Mouse (Mus musculus) small intestine, adult 2 months (tissue): ENCODE results near the gene Wnt11. TPM values are rescaled to one million over a fixed set of nuclear protein-coding genes. Genes with fewer than 3 reads are reported as not detected.

Experiments used
- H3K27ac ChIP-seq: fragments of 200-500 bp; 2 replicates; pipeline ENCODE4 v1.5.1; 2012; ENCODE audit warnings: low read depth, low read length, control low read depth, inconsistent platforms; ENCODE audit not compliant: insufficient read depth
- H3K27me3 ChIP-seq: fragments of 200-500 bp; 2 replicates; pipeline ENCODE4 v1.6.1; 2012; ENCODE audit warnings: mild to moderate bottlenecking, moderate library complexity, low read length, inconsistent platforms; ENCODE audit not compliant: control insufficient read depth, insufficient read depth
- H3K36me3 ChIP-seq: fragments of 200-500 bp; 2 replicates; pipeline ENCODE4 v1.6.1; 2012; ENCODE audit warnings: mild to moderate bottlenecking, low read length, control low read depth, inconsistent platforms; ENCODE audit not compliant: control insufficient read depth, insufficient read depth
- H3K4me1 ChIP-seq: fragments of 200-500 bp; 2 replicates; pipeline ENCODE4 v1.6.1; 2012; ENCODE audit warnings: low read length, inconsistent platforms, mixed read lengths; ENCODE audit not compliant: control insufficient read depth, insufficient read depth, insufficient read length
- H3K4me3 ChIP-seq: fragments of 200-500 bp; 2 replicates; pipeline ENCODE4 v1.5.1; 2012; ENCODE audit warnings: low read depth, mild to moderate bottlenecking, control low read depth, inconsistent platforms, low read length, moderate library complexity
- CTCF ChIP-seq: fragments of 200-500 bp; IDR thresholded peaks from 2 replicates; pipeline ENCODE4 v1.5.1; 2012; ENCODE audit warnings: low read depth, mild to moderate bottlenecking, control low read depth, inconsistent platforms, low read length, moderate library complexity, mixed read lengths; ENCODE audit not compliant: insufficient replicate concordance, insufficient read length; ENCODE audit errors: extremely low read depth
- POLR2A ChIP-seq: fragments of 200-500 bp; IDR thresholded peaks from 2 replicates; pipeline ENCODE4 v1.6.1; 2012; ENCODE audit warnings: low read depth, mild to moderate bottlenecking, control low read depth, inconsistent platforms, low read length, moderate library complexity
- WGBS: fragments of 180-500 bp; shearing (Covaris S2); methylation state at CpG from one replicate; pipeline ENCODE4 v1.1.7; 2018; 5-methylcytosine and 5-hydroxymethylcytosine counted together
- polyA plus RNA-seq: library from polyadenylated mRNA; depleted of rRNA; stranded (reverse); fragments of >200 nt; gene quantifications from 2 replicates; pipeline ENCODE4 v1.2.3, GENCODE M21; 2012

Gene Wnt11
- polyA plus RNA-seq, 1 experiment = 2.8 TPM

- no peaks in the 10 kb centered on the region for H3K27me3 ChIP-seq
- 63% methylated on average over 3 of the region's 3 CpGs for WGBS
- H3K4me1 ChIP-seq = no peaks in the 10 kb centered on the region
- no peak overlapping the region for H3K27ac ChIP-seq
- TF ChIP-seq CTCF (no peak), POLR2A (no peak)
- H3K36me3 ChIP-seq = no peaks in the 10 kb centered on the region
- H3K4me3 ChIP-seq = no peak overlapping the region
Observed at GRCm38 (mm10) chr7:98806961-98807360, 28.0 kb upstream of the Wnt11 start.

GRCm38 (mm10) chr7:98809372-98809771, 25.5 kb upstream of the Wnt11 start:
- Histone ChIP-seq H3K4me3 (no peak overlapping the region), H3K36me3 (no peaks in the 10 kb centered on the region), H3K27me3 (no peaks in the 10 kb centered on the region), H3K27ac (peak overlapping the region; percentile 21; the same call in 1 of the 2 replicates), H3K4me1 (no peaks in the 10 kb centered on the region)
- 67% methylated on average over 6 of the region's 6 CpGs for WGBS
- no peak for TF ChIP-seq POLR2A
- TF ChIP-seq CTCF = no peak

- Histone ChIP-seq H3K4me3 (no peak overlapping the region), H3K27me3 (no peaks in the 10 kb centered on the region), H3K27ac (no peak overlapping the region), H3K36me3 (no peaks in the 10 kb centered on the region), H3K4me1 (no peaks in the 10 kb centered on the region)
- WGBS = 91% methylated on average over 2 of the region's 2 CpGs
- TF ChIP-seq CTCF (no peak), POLR2A (no peak)
Observed at GRCm38 (mm10) chr7:98810619-98811018, 24.3 kb upstream of the Wnt11 start.

- no peaks in the 10 kb centered on the region for H3K27me3 ChIP-seq
- H3K4me1 ChIP-seq = peaks cover 4% of the 10 kb centered on the region; the same call in 1 of the 2 replicates
- H3K36me3 ChIP-seq = no peaks in the 10 kb centered on the region
- no peak overlapping the region for H3K4me3 ChIP-seq
- 97% methylated on average over 1 of the region's 1 CpGs for WGBS
- TF ChIP-seq POLR2A (no peak), CTCF (no peak)
- no peak overlapping the region for H3K27ac ChIP-seq
Observed at GRCm38 (mm10) chr7:98820501-98820900, 14.4 kb upstream of the Wnt11 start.

- WGBS = 88% methylated on average over 6 of the region's 6 CpGs
- no peak overlapping the region for H3K4me3 ChIP-seq
- H3K4me1 ChIP-seq = no peaks in the 10 kb centered on the region
Observed at GRCm38 (mm10) chr7:98822881-98823280, 12.0 kb upstream of the Wnt11 start.

GRCm38 (mm10) chr7:98823896-98824822, 10.8 kb upstream of the Wnt11 start:
- Histone ChIP-seq H3K36me3 (no peaks in the 10 kb centered on the region), H3K4me3 (no peak overlapping the region), H3K27ac (no peak overlapping the region), H3K27me3 (no peaks in the 10 kb centered on the region), H3K4me1 (no peaks in the 10 kb centered on the region)
- WGBS = 82% methylated on average over 15 of the region's 15 CpGs
- no peak for TF ChIP-seq POLR2A
- no peak for TF ChIP-seq CTCF

More at GRCm38 (mm10) chr7:98822881-98823280, 12.0 kb upstream of the Wnt11 start:
- Histone ChIP-seq H3K27ac (no peak overlapping the region), H3K36me3 (no peaks in the 10 kb centered on the region), H3K27me3 (no peaks in the 10 kb centered on the region)
- TF ChIP-seq CTCF (no peak), POLR2A (no peak)

- no peaks in the 10 kb centered on the region for H3K4me1 ChIP-seq
- WGBS = 69% methylated on average over 3 of the region's 3 CpGs
Observed at GRCm38 (mm10) chr7:98828052-98828451, 6.9 kb upstream of the Wnt11 start.

More at GRCm38 (mm10) chr7:98828052-98828451, 6.9 kb upstream of the Wnt11 start:
- TF ChIP-seq POLR2A = no peak
- TF ChIP-seq CTCF = no peak
- no peak overlapping the region for H3K27ac ChIP-seq
- H3K36me3 ChIP-seq = no peaks in the 10 kb centered on the region
- H3K4me3 ChIP-seq = no peak overlapping the region
- H3K27me3 ChIP-seq = peaks cover 7% of the 10 kb centered on the region; the same call in 1 of the 2 replicates
